In the genomic region with DNA sequence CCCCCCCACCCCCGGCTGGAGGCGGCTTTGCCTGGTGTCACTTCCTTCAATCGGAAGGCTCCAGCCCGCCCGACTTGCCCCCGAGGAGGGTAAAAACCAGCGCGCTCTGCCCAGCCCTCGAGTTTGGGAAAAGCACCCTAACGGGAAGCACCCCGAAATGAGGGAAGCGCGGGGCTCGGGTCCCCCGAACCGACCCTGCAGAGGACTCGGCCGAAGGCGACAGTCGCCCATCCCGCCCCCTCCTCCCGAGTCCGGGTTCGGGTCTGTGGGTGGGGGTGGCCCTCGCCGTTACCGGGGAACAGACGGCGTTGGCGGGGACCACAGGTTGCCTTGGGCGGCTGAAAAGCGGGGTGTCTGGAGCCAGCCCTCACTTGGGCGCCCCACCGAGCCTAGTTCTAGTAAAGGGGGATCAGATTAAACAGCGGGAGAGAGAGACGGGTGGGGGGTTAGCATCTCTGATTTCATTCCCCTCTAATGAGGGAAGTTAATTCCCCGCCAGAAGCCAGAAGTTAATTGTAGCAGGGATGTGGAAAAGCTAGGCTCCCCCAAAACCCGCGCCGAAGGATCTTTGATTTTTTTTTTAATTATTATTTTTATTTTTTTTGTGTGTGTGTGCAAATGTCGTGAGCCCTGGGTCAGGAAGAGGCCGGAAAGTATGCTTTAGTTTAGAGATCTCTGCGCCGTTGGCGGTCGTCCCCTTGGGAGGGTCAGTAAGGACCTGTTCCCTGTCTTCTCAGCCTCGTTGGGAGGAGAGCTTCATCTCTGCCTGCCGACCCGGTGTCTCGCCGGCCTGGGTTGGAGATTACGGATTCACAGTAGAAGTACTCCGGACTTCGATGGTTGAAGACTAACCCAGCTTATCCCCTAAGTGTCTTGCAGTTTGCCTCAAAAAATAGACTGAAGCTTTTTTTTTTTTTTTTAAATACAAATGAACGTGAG, we compare ENCODE assay signal across 8 mouse cellular contexts. TPM values are rescaled to one million over a fixed set of nuclear protein-coding genes. Genes with fewer than 3 reads are reported as not detected.
A peak's percentile ranks its signal among the peaks of the same experiment; 100 is the strongest.
DNase-seq lines count a peak whose midpoint lies in the region; ATAC-seq and TF ChIP-seq lines count a peak whose summit lies in the region.

No protein-coding gene starts in this region.

- H3K27ac ChIP-seq in kidney, adult 2 months (ENCODE audit: insufficient read depth, low read depth, low read length): peak overlapping the region; percentile 41; the same call in 1 of the 2 replicates
- peak overlapping the region; percentile 88 for H3K27ac ChIP-seq in embryonic facial prominence, embryonic 15.5 days (replicated peaks)

- peaks cover 2% of the 10 kb centered on the region; the same call in 1 of the 2 replicates for H3K36me3 ChIP-seq in kidney, adult 2 months (ENCODE audit: control insufficient read depth, insufficient read depth, low read length)
- H3K36me3 ChIP-seq in embryonic facial prominence, embryonic 15.5 days: peaks cover 31% of the 10 kb centered on the region

- 1% methylated on average over 55 of the region's 55 CpGs for WGBS in kidney, adult 2 months
- WGBS in embryonic facial prominence, embryonic 15.5 days: under 1% methylated on average over 54 of the region's 55 CpGs

- no peak for DNase-seq in kidney, adult 2 months
- DNase-seq in kidney, adult 8-10 months: no peak
- peak; percentile 27 for DNase-seq in adrenal gland, adult 8-10 months
- DNase-seq in heart, postnatal 4 days: peak; percentile 41
- peak; percentile 63 for DNase-seq in liver
- peak; percentile 41 for DNase-seq in naive thymus-derived CD4-positive, alpha-beta T cell, adult 2 months (ENCODE audit: low read depth)
- DNase-seq in thymus, postnatal 10 days (ENCODE audit: low spot score in 2 of 2): peak; percentile 48 to 55

- H3K4me2 ChIP-seq in embryonic facial prominence, embryonic 15.5 days (replicated peaks): peak overlapping the region; percentile 68

- no peaks in the 10 kb centered on the region for H3K27me3 ChIP-seq in kidney, adult 2 months (replicated peaks; ENCODE audit: control insufficient read depth, insufficient read depth, low read length)
- no peaks in the 10 kb centered on the region for H3K27me3 ChIP-seq in embryonic facial prominence, embryonic 15.5 days

- no peaks in the 10 kb centered on the region for H3K9me3 ChIP-seq in embryonic facial prominence, embryonic 15.5 days (replicated peaks)

- peak overlapping the region; percentile 96 for H3K4me3 ChIP-seq in kidney, adult 2 months (ENCODE audit: insufficient read depth, low read depth, low read length)
- peak overlapping the region; percentile 95 for H3K4me3 ChIP-seq in embryonic facial prominence, embryonic 15.5 days (replicated peaks)

- TF ChIP-seq CTCF in kidney, adult 2 months (conservative IDR thresholded peaks at IDR 0.05; ENCODE audit: insufficient read depth, insufficient read length, low read depth, low read length): no peak

- peak overlapping the region; percentile 86 for H3K9ac ChIP-seq in embryonic facial prominence, embryonic 15.5 days

- H3K4me1 ChIP-seq in kidney, adult 2 months (ENCODE audit: control insufficient read depth, insufficient read depth, low read length): peaks cover 9% of the 10 kb centered on the region; the same call in 1 of the 2 replicates
- H3K4me1 ChIP-seq in embryonic facial prominence, embryonic 15.5 days: peaks cover 30% of the 10 kb centered on the region

- TF ChIP-seq POLR2A in kidney, adult 2 months (IDR thresholded peaks at IDR 0.05; ENCODE audit: low read depth, low read length): no peak

- peak; percentile 40 for ATAC-seq in embryonic facial prominence, embryonic 15.5 days (ENCODE audit: insufficient number of reproducible peaks, low FRiP score, low TSS enrichment, low read depth)

RNA-seq across cellular contexts. Expression of a gene that starts 0.9 kb away (rescaled TPM):
- 39.2 and 44.8 TPM in 2 replicates for polyA plus RNA-seq in kidney, adult 2 months (2012; rRNA removed)
- 10 to 100 TPM; 68.1 to 89.3 (median 75.9) TPM for total RNA-seq in adrenal gland, adult 8-10 months (2022)
- 263 and 264 TPM in 2 replicates for polyA plus RNA-seq in embryonic facial prominence, embryonic 15.5 days (2015; fragmentation: Nextera tagmentation; extraction: Ambion mirVana)
- total RNA-seq in heart, postnatal 4 days (2021): 10 to 100 TPM; 39.1 to 42.4 TPM

RNA-seq across cellular contexts. Expression of a gene that starts 13.1 kb away (rescaled TPM):
- polyA plus RNA-seq in kidney, adult 2 months (2012; rRNA removed): 12.1 and 16.0 TPM in 2 replicates
- total RNA-seq in adrenal gland, adult 8-10 months (2022): 10 to 100 TPM; 21.5 to 24.6 (median 23.1) TPM
- polyA plus RNA-seq in embryonic facial prominence, embryonic 15.5 days (2015; fragmentation: Nextera tagmentation; extraction: Ambion mirVana): 28.7 and 33.9 TPM in 2 replicates
- 10 to 100 TPM; 17.3 to 19.3 TPM for total RNA-seq in heart, postnatal 4 days (2021)

RNA-seq across cellular contexts. Expression of a gene that starts 13.1 kb away (rescaled TPM):
- polyA plus RNA-seq in kidney, adult 2 months (2012; rRNA removed): 15.9 and 20.1 TPM in 2 replicates
- total RNA-seq in adrenal gland, adult 8-10 months (2022): 10 to 100 TPM; 37.4 to 58.7 (median 46.8) TPM
- polyA plus RNA-seq in embryonic facial prominence, embryonic 15.5 days (2015; fragmentation: Nextera tagmentation; extraction: Ambion mirVana): 56.4 and 66.2 TPM in 2 replicates
- 10 to 100 TPM; 23.4 to 26.8 TPM for total RNA-seq in heart, postnatal 4 days (2021)

RNA-seq across cellular contexts. Expression of a gene that starts 20.9 kb away (rescaled TPM):
- polyA plus RNA-seq in kidney, adult 2 months (2012; rRNA removed): 4,626 and 5,972 TPM in 2 replicates
- total RNA-seq in adrenal gland, adult 8-10 months (2022): 1,000 to 10,000 TPM in 2 of 4 experiments, 100 to 1,000 TPM in 2; 703 to 1,239 (median 893) TPM
- 850 and 892 TPM in 2 replicates for polyA plus RNA-seq in embryonic facial prominence, embryonic 15.5 days (2015; fragmentation: Nextera tagmentation; extraction: Ambion mirVana)
- total RNA-seq in heart, postnatal 4 days (2021): 100 to 1,000 TPM; 619 to 662 TPM

RNA-seq across cellular contexts. Expression of a gene that starts 27.1 kb away (rescaled TPM):
- 108 and 129 TPM in 2 replicates for polyA plus RNA-seq in kidney, adult 2 months (2012; rRNA removed)
- 100 to 1,000 TPM; 140 to 233 (median 156) TPM for total RNA-seq in adrenal gland, adult 8-10 months (2022)
- 1,800 and 1,802 TPM in 2 replicates for polyA plus RNA-seq in embryonic facial prominence, embryonic 15.5 days (2015; fragmentation: Nextera tagmentation; extraction: Ambion mirVana)
- 100 to 1,000 TPM; 318 to 355 TPM for total RNA-seq in heart, postnatal 4 days (2021)

Comparison
In these comparisons a context has a peak if more than half of its experiments do, and no peak if none do; other contexts are left out.
1. DNase-seq: peak in adrenal gland, adult 8-10 months (single experiment), heart, postnatal 4 days (single experiment), liver (single experiment), naive thymus-derived CD4-positive, alpha-beta T cell, adult 2 months (single experiment) and thymus, postnatal 10 days (2 of 2); none in kidney, adult 2 months (single experiment) and kidney, adult 8-10 months (0 of 2).